Mouse (Mus musculus): ENCODE results near the gene Nadk2.
A peak's percentile ranks its signal among the peaks of the same experiment; 100 is the strongest.

The Nadk2 gene

DNA sequence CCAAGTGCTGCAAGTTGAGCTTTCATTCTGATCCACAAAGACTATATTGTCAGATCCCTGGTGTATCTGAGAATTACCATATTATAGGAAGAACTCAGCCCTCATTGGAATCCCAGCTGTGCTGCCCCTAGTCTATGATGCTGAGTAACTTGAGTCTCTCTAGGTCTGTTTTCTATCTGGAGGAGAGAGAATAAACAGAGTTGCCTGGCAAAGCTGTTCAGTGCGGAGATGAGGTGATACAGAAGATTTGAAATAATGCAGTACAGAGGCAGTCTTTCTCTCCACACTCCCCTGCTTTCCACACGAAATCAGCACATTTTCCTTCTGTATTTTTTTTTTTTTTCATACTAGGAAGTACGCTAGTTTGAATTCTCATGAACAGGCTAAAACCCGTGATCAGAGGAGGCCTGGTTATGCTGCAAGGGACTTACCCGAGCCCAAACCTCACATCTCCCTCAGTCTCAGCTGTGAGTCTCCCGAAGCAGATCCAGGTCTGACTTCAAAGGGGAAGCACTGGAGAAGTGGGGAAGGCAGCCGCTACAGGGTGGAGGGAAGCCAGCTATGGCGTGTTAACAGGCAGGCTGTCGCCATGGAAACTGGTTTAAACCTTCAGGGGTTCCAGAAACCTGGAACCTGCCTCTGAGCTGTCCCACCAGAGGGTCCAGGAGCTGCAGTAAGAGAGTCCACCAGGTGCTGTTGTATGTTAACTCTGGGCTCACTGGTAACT is 59.9 kb downstream of the Nadk2 start:
- DNase-seq (ENCODE audit: low spot score in 2 of 2), result no peak

DNA sequence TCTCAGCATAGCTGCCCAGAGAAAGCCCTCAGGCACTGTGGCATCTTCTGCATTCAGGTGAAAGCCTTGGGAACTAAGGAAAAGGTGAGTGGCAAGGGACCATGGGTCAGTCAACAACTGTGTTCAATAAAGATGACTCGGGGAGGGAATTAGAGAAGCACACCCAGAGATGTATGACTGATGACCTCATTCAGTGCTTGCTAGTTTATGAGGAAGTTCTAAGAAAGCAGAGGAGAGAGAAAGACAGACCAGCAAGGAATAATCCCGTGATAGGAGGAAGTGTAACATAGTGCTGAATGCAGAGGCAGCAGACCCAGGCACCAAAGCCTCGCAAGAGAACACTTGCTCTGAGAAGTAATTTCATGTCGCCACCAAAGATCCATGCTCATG is 60.4 kb downstream of the Nadk2 start:
- DNase-seq (ENCODE audit: low spot score in 2 of 2), result no peak

DNA sequence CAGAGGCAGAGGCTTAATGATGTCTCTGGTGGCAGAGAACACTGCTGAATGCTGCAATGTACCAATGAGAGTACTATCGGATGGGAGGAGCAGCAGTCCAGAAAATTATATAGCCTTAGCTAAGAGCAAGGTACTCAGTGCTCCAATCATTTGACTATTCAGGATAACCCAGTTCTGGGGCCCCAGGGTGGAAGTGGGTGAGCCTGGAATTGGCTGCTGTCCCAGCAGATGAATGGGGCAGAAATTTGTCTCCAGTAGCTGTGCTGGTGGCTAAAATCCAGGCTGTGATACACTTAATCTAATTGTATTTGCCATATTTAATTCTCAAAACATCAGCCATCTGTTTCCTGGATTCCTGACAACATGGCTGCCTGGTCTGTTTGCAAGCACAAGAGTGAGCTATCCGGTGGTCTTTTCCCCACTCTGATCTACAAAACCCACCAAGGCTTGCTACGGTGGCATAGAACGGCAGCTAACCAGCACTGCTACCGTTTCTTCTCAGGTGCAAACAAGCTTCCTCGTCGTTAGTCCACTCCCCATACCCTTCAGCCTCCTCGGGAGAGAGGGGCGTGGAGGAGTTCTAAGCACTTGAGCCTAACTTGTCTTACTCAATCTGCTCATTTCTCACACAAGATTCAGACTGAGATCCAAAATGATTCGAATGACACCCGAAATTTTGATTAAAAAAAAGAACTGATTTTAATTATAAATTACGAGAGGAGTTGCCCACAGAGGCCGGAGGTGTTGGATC is 61.8 kb downstream of the Nadk2 start:
- DNase-seq (ENCODE audit: low spot score in 2 of 2), result no peak

DNA sequence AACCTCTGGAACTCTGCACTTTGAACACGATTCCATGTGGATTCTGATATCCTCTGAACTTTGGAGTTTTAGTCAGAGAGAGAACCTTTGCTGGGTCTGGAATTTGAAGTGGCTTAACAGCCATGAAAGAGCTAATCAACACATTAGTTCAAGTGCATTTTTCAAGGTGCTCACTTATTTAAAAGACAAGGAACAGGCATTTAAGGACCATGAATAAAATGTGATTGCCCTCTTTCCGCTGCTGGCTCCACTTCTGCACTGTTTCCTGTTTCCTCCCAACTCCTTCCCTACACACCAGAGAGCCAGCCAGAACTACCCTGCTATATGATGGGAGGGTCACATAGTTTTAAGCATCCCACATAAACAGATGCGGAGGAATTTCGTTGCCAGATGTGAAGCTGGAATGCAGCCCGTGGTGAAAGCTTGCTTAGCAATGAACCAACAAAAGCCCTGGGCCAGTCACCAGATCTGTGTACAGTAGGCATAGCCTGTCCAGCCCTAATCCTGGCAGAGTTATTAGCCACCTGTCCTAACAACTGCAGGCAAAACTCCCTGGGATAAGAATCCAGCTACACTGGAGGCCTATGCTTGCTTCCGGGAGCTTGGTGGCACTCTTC is 63.9 kb downstream of the Nadk2 start:
- no peak for DNase-seq (ENCODE audit: low spot score in 2 of 2)

DNA sequence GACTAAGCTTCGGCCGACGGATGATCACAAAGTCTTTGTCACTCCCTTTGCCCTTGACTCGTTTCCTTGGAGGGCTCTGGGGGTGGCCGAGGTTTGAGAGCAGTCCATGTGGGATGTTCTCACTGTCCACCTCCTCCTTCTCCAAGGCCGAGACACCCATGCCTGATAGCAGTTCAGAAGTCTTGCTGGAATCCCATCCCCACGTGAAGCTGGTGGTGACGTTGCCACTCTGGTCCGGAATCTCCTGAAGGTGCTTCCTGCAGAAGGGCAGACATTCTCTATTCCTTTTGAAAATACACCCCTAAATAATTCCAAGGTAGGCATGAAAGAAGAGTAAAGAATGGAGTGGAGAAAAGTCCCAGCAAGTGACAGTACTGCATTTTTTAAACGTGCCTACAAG is 68.4 kb downstream of the Nadk2 start:
- peak in 1 of 2 experiments; percentile 25 for DNase-seq (ENCODE audit: low spot score in 2 of 2)

DNA sequence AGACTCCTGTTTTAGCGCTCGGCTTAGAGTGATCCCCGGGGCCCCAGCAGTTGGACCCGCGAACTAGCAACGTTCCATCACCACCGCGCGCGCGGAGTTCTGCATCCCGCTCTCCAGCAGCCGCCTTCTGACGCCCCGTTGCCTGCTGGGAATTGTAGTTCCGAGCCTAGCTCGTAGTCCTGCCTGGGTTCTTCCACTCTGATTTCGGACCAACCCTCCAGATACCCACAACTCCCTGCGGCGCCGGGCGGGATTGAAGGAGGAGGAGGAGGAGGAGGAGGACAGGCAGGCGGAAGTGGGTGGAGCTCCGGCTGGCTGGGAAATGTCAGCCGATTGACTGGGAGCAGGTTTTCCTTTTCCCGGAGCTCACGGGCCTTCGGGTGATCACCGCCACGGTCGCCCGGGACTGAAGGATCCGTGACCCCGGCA is 69.2 kb downstream of the Nadk2 start, which contains the start of gene Lmbrd2:
Gene Lmbrd2 (plus strand): TSS at position 299 of the 429 bp plus-strand sequence.
- DNase-seq (ENCODE audit: low spot score in 2 of 2), result peak; percentile 89 to 99

DNA sequence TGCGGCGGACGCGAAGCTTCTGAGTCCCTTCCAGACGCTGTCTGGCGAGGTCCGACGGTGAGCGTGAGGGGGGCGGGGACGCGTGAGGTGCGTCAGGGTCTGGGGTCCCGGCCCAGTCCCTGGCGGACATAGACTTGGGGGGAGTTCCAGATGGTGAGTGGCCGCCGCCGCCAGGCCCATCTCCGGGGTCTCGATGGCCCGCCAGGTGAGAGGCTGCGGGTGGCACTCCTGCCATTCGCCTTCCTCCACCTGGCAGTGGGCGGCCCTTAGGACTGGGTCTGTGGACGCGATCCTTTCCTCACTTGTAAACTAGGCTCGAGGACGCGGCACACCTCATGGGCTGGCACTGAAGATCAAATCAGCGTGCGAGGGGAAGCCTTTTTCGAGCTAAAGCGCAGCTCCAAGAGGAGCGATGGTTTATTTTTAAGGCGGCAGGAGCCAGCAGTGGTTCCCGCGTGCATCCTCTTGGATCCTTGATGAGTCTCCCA is 69.7 kb downstream of the Nadk2 start:
- DNase-seq (ENCODE audit: low spot score in 2 of 2), result peak; percentile 60 to 70

DNA sequence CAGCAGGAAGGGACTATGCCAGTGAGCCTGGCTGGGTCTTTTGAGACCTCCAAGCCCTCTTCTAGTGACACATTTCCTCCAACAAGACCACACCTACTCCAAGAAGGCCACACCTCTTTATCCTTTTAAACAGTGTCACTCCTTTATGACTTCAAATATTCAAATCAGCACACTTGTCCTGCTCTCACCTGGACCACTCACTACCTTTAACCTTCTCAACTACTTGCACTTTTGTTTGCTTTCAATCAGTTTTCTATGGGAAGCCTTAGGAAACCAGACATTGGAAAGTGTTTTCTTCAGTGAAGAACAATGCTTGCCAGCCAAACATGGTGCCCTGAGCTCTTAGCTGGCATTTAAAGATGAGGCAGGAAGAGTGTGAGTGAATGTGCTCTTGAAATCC is 84.3 kb downstream of the Nadk2 start, which contains the start of gene Skp2:
Gene Skp2 (minus strand): TSS at position 101 of the 400 bp plus-strand sequence.
- no peak for DNase-seq (ENCODE audit: low spot score in 2 of 2)
